Mouse (Mus musculus): Measurements from ENCODE around the gene Dbp. TPM values are rescaled to one million over a fixed set of nuclear protein-coding genes. Genes with fewer than 3 reads are reported as not detected.

Dbp gene
- polyA plus RNA-seq, 1 experiment from 2014 or later, result 3.3 TPM

DNA sequence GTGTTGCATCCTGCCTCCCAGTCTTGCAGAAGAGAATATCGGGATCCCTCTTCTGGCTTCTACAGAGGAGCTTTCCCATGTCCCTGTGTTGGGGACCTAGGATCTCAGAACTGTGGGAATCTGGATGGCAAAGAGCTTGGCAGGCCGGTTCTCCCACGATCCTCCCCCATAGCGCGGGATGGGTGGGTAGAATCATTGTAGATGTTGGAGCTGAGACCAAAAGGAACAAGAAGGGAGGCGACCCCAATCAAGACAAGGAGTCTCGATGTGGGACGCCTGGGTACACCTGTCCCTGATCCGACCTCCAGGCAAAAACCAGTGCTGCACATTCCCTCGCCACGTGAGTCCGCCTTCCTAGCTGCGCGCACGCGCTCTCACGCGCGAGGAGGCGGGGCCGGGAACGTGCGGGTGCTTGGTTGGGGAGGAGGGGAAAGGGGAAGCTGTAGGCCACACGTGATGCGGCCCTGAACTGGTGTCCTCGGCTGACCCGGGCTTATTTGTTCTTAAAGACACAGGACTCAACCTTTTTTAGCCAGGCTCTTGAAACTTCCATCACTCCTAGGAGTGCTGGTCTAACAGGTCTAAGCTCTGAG lies 2.6 kb downstream of the Dbp start:
- Histone ChIP-seq H3K27me3 (ENCODE audit: control insufficient read depth, insufficient read depth, low read length) (no peaks in the 10 kb centered on the region), H3K9ac (ENCODE audit: low read length) (peak overlapping the region; percentile 9), H3K36me3 (ENCODE audit: control insufficient read depth, insufficient read depth, low read length) (peaks cover 10% of the 10 kb centered on the region; the same call in 1 of the 2 replicates), H3K27ac (ENCODE audit: low read depth, low read length) (peak overlapping the region; percentile 37; the same call in 1 of the 2 replicates), H3K9me3 (ENCODE audit: control insufficient read depth, low read length) (no peaks in the 10 kb centered on the region), H3K4me2 (ENCODE audit: low read depth, low read length, severe bottlenecking) (peak overlapping the region; percentile 98), H3K4me3 (ENCODE audit: low read depth, low read length) (peak overlapping the region; percentile 52), H3K4me1 (replicated peaks; ENCODE audit: control insufficient read depth, insufficient read depth, low read length) (peaks cover 28% of the 10 kb centered on the region)
- DNase-seq (ENCODE audit: low spot score) (peak; percentile 93), ATAC-seq (replicated peaks; ENCODE audit: low FRiP score) (peak; percentile 27)
- under 1% methylated on average over 27 of the region's 27 CpGs for WGBS

DNA sequence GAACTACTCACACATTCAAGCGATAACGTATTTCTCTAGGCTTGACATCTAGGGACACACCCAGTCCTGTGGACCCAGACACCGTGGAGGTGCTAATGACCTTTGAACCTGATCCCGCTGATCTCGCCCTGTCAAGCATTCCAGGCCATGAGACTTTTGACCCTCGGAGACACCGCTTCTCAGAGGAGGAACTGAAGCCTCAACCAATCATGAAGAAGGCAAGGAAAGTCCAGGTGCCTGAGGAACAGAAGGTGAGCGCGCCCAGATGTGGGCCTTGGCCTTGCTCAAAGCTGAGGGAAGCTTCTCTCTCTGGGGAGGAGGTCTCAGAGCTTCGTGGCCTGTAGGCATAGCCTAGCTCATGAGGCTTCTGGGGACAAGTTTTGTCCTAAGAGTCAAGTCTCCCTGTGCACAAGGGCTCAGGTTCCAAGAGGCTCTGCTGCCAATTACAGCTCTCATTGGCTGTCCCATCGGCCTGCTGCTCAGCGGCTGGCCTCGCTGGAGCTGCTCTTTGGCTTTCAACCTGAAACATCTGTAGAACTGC lies 3.4 kb downstream of the Dbp start:
- Histone ChIP-seq H3K27ac (ENCODE audit: low read depth, low read length) (no peak overlapping the region), H3K9me3 (ENCODE audit: control insufficient read depth, low read length) (no peaks in the 10 kb centered on the region), H3K4me2 (ENCODE audit: low read depth, low read length, severe bottlenecking) (peak overlapping the region; percentile 98; the same call in 1 of the 2 replicates), H3K27me3 (ENCODE audit: control insufficient read depth, insufficient read depth, low read length) (no peaks in the 10 kb centered on the region), H3K4me3 (ENCODE audit: low read depth, low read length) (no peak overlapping the region), H3K9ac (ENCODE audit: low read length) (no peak overlapping the region), H3K4me1 (replicated peaks; ENCODE audit: control insufficient read depth, insufficient read depth, low read length) (peaks cover 28% of the 10 kb centered on the region), H3K36me3 (ENCODE audit: control insufficient read depth, insufficient read depth, low read length) (peaks cover 16% of the 10 kb centered on the region; the same call in 1 of the 2 replicates)
- DNase-seq (ENCODE audit: low spot score), result peak; percentile 52
- 56% methylated on average over 13 of the region's 13 CpGs for WGBS
- no peak for ATAC-seq (replicated peaks; ENCODE audit: low FRiP score)

DNA sequence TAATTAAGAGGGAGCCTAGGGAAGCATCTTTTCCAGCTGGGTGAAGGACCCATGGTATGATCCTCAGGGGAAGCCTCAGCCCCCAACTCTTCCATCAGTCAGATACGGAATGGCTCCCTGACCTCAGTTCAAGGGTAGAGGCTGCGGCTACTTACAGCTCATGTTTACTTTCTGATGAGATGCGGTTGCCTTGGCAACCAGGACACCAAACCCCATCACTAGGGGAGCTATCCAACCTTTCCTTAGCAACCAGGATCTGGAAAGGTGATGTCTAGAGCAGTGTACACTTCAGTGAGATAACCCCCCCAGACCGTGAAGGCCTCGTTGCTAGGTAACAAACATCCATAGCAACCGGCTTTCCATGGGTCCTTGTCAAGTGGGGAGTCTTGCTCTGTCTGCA lies 4.1 kb downstream of the Dbp start:
- H3K4me3 ChIP-seq (ENCODE audit: low read depth, low read length), result no peak overlapping the region
- no peaks in the 10 kb centered on the region for H3K27me3 ChIP-seq (ENCODE audit: control insufficient read depth, insufficient read depth, low read length)
- H3K36me3 ChIP-seq (ENCODE audit: control insufficient read depth, insufficient read depth, low read length), result peaks cover 18% of the 10 kb centered on the region; the same call in 1 of the 2 replicates
- no peaks in the 10 kb centered on the region for H3K9me3 ChIP-seq (ENCODE audit: control insufficient read depth, low read length)
- no peak overlapping the region for H3K27ac ChIP-seq (ENCODE audit: low read depth, low read length)
- H3K4me2 ChIP-seq (ENCODE audit: low read depth, low read length, severe bottlenecking), result no peak overlapping the region
- ATAC-seq (replicated peaks; ENCODE audit: low FRiP score) (no peak), DNase-seq (ENCODE audit: low spot score) (no peak)
- H3K9ac ChIP-seq (ENCODE audit: low read length), result no peak overlapping the region
- H3K4me1 ChIP-seq (replicated peaks; ENCODE audit: control insufficient read depth, insufficient read depth, low read length), result peaks cover 24% of the 10 kb centered on the region
- 49% methylated on average over 6 of the region's 6 CpGs for WGBS

DNA sequence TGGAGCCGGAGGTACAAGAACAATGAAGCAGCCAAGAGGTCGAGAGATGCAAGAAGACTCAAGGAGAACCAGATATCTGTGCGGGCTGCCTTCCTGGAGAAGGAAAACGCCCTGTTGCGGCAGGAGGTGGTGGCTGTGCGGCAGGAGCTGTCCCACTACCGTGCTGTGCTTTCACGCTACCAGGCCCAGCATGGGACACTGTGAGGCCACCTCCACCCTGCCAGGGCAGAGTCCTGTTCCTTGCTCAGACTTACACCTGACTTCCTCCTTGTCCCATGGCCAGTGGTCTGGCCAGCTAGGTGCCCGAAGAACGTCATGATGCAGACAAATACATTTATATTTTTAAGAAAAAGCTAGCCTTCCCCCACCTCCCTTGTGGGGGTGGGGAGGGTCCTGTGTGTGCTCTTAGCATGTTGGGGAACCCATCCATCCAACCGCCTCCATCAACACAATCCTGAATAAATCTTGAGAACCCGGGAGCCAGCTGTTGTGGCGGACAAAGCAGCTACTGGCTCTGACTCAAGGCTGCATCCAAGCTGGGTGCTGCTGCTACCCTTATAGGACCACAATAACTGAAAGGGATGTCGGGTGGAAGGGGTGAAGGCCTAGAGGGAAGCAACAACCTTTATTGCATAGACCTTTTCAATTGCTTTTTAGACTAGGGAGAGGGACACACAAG lies 4.9 kb downstream of the Dbp start:
- peaks cover 18% of the 10 kb centered on the region; the same call in 1 of the 2 replicates for H3K36me3 ChIP-seq (ENCODE audit: control insufficient read depth, insufficient read depth, low read length)
- H3K4me2 ChIP-seq (ENCODE audit: low read depth, low read length, severe bottlenecking), result no peak overlapping the region
- DNase-seq (ENCODE audit: low spot score) (no peak), ATAC-seq (replicated peaks; ENCODE audit: low FRiP score) (no peak)
- H3K4me3 ChIP-seq (ENCODE audit: low read depth, low read length), result no peak overlapping the region
- no peaks in the 10 kb centered on the region for H3K9me3 ChIP-seq (ENCODE audit: control insufficient read depth, low read length)
- peaks cover 28% of the 10 kb centered on the region for H3K4me1 ChIP-seq (replicated peaks; ENCODE audit: control insufficient read depth, insufficient read depth, low read length)
- H3K27ac ChIP-seq (ENCODE audit: low read depth, low read length), result no peak overlapping the region
- H3K9ac ChIP-seq (ENCODE audit: low read length), result no peak overlapping the region
- no peaks in the 10 kb centered on the region for H3K27me3 ChIP-seq (ENCODE audit: control insufficient read depth, insufficient read depth, low read length)
- 73% methylated on average over 14 of the region's 14 CpGs for WGBS

GRCm38 (mm10) chr7:45710477-45711191 lies 5.7 kb downstream of the Dbp start:
- H3K4me1 ChIP-seq (replicated peaks; ENCODE audit: control insufficient read depth, insufficient read depth, low read length), result peaks cover 29% of the 10 kb centered on the region
- WGBS, result 94% methylated on average over 20 of the region's 20 CpGs

DNA sequence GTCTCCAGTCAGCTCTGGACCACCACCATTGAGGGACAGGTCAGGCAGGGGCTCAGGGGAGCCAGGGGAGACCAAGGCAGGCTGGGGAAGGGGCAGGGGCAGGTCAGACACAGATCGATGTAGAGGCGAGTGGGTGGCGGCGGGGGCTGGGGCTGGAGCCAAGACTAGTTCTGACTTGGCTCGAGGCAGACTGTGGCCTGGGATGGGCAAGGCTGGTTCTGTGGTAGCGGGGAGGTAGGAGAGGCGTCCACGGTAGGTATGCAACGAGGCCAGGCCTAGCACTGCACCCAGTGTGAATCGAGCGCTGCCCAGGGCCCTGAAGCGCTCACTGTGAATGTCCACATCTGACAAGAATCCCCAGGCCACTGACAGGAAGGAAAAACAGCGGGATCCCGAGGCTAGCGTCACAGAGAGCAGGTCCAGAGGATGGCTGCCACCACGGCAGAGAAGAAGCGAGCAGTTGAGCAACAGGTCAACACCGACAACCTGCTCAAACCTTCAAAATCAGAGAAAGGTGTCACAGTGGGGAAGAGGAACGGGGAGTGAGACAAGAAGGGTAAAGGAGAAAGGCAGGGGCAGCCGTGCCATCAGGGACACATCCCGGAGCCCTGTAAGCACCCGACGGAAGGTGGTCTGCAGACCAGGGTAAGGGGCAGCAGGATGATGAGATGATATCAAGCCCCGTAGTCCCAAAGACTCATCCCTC lies 6.6 kb downstream of the Dbp start:
- no peak overlapping the region for H3K9ac ChIP-seq (ENCODE audit: low read length)
- no peak overlapping the region for H3K4me3 ChIP-seq (ENCODE audit: low read depth, low read length)
- no peak for DNase-seq (ENCODE audit: low spot score)
- 93% methylated on average over 24 of the region's 24 CpGs for WGBS
- no peak for ATAC-seq (replicated peaks; ENCODE audit: low FRiP score)
- H3K9me3 ChIP-seq (ENCODE audit: control insufficient read depth, low read length), result no peaks in the 10 kb centered on the region
- peaks cover 28% of the 10 kb centered on the region for H3K4me1 ChIP-seq (replicated peaks; ENCODE audit: control insufficient read depth, insufficient read depth, low read length)
- H3K27ac ChIP-seq (ENCODE audit: low read depth, low read length), result no peak overlapping the region
- H3K27me3 ChIP-seq (ENCODE audit: control insufficient read depth, insufficient read depth, low read length), result no peaks in the 10 kb centered on the region
- H3K4me2 ChIP-seq (ENCODE audit: low read depth, low read length, severe bottlenecking), result no peak overlapping the region
- peaks cover 18% of the 10 kb centered on the region; the same call in 1 of the 2 replicates for H3K36me3 ChIP-seq (ENCODE audit: control insufficient read depth, insufficient read depth, low read length)

More at GRCm38 (mm10) chr7:45710477-45711191, 5.7 kb downstream of the Dbp start:
- no peak overlapping the region for H3K27ac ChIP-seq (ENCODE audit: low read depth, low read length)
- no peak overlapping the region for H3K4me2 ChIP-seq (ENCODE audit: low read depth, low read length, severe bottlenecking)
- H3K36me3 ChIP-seq (ENCODE audit: control insufficient read depth, insufficient read depth, low read length), result peaks cover 18% of the 10 kb centered on the region; the same call in 1 of the 2 replicates
- H3K27me3 ChIP-seq (ENCODE audit: control insufficient read depth, insufficient read depth, low read length), result no peaks in the 10 kb centered on the region
- no peaks in the 10 kb centered on the region for H3K9me3 ChIP-seq (ENCODE audit: control insufficient read depth, low read length)
- H3K9ac ChIP-seq (ENCODE audit: low read length), result no peak overlapping the region
- DNase-seq (ENCODE audit: low spot score) (no peak), ATAC-seq (replicated peaks; ENCODE audit: low FRiP score) (no peak)
- no peak overlapping the region for H3K4me3 ChIP-seq (ENCODE audit: low read depth, low read length)

DNA sequence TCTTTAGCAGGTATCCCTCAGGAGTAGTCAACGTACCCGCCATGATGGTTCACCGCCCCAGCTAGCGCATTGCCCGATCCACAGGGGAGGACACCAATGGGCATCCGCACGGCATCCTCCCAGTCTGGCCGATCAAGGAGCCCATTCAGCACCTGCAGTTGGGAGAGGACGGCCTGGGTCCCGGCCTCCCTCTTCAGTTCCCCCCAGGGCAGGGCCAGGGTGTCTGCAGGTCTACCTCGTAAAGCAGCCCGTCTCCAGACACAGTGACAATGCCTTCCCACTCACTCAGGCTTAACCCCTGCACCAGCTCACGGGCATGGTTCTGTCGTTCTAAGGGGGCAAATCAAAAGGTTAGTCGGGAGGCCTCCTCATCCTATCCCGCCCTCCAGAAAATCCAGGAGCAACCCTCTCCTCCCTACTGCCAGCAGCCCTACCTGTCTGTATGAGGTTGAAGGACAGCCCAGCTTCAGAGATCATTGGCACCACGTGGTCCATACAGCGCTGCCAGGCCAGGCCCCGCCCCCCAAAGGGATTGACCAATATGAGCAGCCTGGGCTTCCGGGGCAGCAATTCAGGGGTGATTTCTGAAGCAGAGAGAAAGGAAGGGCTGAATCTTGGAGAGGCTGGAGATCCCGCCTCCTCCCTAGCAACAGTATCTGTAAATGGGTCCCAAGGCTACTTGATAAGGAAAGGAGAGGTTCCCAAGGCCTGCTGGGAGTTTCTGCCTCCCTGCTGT lies 7.3 kb downstream of the Dbp start:
- no peak for ATAC-seq (replicated peaks; ENCODE audit: low FRiP score)
- Histone ChIP-seq H3K4me3 (ENCODE audit: low read depth, low read length) (no peak overlapping the region), H3K4me1 (replicated peaks; ENCODE audit: control insufficient read depth, insufficient read depth, low read length) (peaks cover 32% of the 10 kb centered on the region), H3K4me2 (ENCODE audit: low read depth, low read length, severe bottlenecking) (no peak overlapping the region), H3K9ac (ENCODE audit: low read length) (no peak overlapping the region), H3K27me3 (ENCODE audit: control insufficient read depth, insufficient read depth, low read length) (no peaks in the 10 kb centered on the region), H3K36me3 (ENCODE audit: control insufficient read depth, insufficient read depth, low read length) (peaks cover 18% of the 10 kb centered on the region; the same call in 1 of the 2 replicates), H3K9me3 (ENCODE audit: control insufficient read depth, low read length) (no peaks in the 10 kb centered on the region), H3K27ac (ENCODE audit: low read depth, low read length) (no peak overlapping the region)
- 90% methylated on average over 21 of the region's 21 CpGs for WGBS
- DNase-seq (ENCODE audit: low spot score), result no peak

Data from forebrain, embryonic 11.5 days (tissue).